Mouse (Mus musculus): Measurements from ENCODE around the gene 4933427D14Rik. TPM values are rescaled to one million over a fixed set of nuclear protein-coding genes. Genes with fewer than 3 reads are reported as not detected.

4933427D14Rik gene
- polyA plus RNA-seq, 1 experiment from 2014 or later = 17.8 TPM

- 19% methylated on average over 2 of the region's 2 CpGs for WGBS
- DNase-seq (ENCODE audit: low spot score) = peak; percentile 67
- H3K4me3 ChIP-seq (ENCODE audit: low read depth, low read length) = no peak overlapping the region
- no peak overlapping the region for H3K9ac ChIP-seq (ENCODE audit: low read depth, low read length)
- peaks cover 2% of the 10 kb centered on the region; the same call in 1 of the 2 replicates for H3K4me1 ChIP-seq (replicated peaks; ENCODE audit: control insufficient read depth, insufficient read depth, low read length)
- no peak overlapping the region for H3K4me2 ChIP-seq (replicated peaks; ENCODE audit: low read depth, low read length)
- no peak for ATAC-seq (ENCODE audit: low FRiP score)
- no peaks in the 10 kb centered on the region for H3K36me3 ChIP-seq (ENCODE audit: control insufficient read depth, insufficient read depth, low read length)
- H3K27me3 ChIP-seq (ENCODE audit: control insufficient read depth, insufficient read depth, low read length) = no peaks in the 10 kb centered on the region
- no peaks in the 10 kb centered on the region for H3K9me3 ChIP-seq (ENCODE audit: control insufficient read depth, low read length)
- no peak overlapping the region for H3K27ac ChIP-seq (ENCODE audit: low read depth, low read length)
These were observed 61.9 kb downstream of the 4933427D14Rik start for GRCm38 (mm10) chr11:72145182-72145876.

- WGBS = 45% methylated on average over 9 of the region's 10 CpGs
- H3K4me2 ChIP-seq (replicated peaks; ENCODE audit: low read depth, low read length) = no peak overlapping the region
- H3K4me3 ChIP-seq (ENCODE audit: low read depth, low read length) = no peak overlapping the region
- 0 out of 2 replicates have a peak overlapping the region, but pooled peaks have one; percentile 15 for H3K9ac ChIP-seq (ENCODE audit: low read depth, low read length)
- no peak overlapping the region for H3K27ac ChIP-seq (ENCODE audit: low read depth, low read length)
- no peaks in the 10 kb centered on the region for H3K9me3 ChIP-seq (ENCODE audit: control insufficient read depth, low read length)
- H3K36me3 ChIP-seq (ENCODE audit: control insufficient read depth, insufficient read depth, low read length) = no peaks in the 10 kb centered on the region
- peaks cover 2% of the 10 kb centered on the region; the same call in 1 of the 2 replicates for H3K4me1 ChIP-seq (replicated peaks; ENCODE audit: control insufficient read depth, insufficient read depth, low read length)
- ATAC-seq (ENCODE audit: low FRiP score) (no peak), DNase-seq (ENCODE audit: low spot score) (no peak)
- H3K27me3 ChIP-seq (ENCODE audit: control insufficient read depth, insufficient read depth, low read length) = no peaks in the 10 kb centered on the region; the same call in 1 of the 2 replicates
These were observed 64.4 kb downstream of the 4933427D14Rik start for GRCm38 (mm10) chr11:72142889-72143288.

- Histone ChIP-seq H3K27me3 (ENCODE audit: control insufficient read depth, insufficient read depth, low read length) (peaks cover 14% of the 10 kb centered on the region), H3K9ac (ENCODE audit: low read depth, low read length) (no peak overlapping the region), H3K4me1 (replicated peaks; ENCODE audit: control insufficient read depth, insufficient read depth, low read length) (peaks cover 4% of the 10 kb centered on the region), H3K36me3 (ENCODE audit: control insufficient read depth, insufficient read depth, low read length) (no peaks in the 10 kb centered on the region), H3K27ac (ENCODE audit: low read depth, low read length) (no peak overlapping the region), H3K4me3 (ENCODE audit: low read depth, low read length) (no peak overlapping the region), H3K4me2 (replicated peaks; ENCODE audit: low read depth, low read length) (no peak overlapping the region), H3K9me3 (ENCODE audit: control insufficient read depth, low read length) (no peaks in the 10 kb centered on the region)
- WGBS = 67% methylated on average over 6 of the region's 6 CpGs
- DNase-seq (ENCODE audit: low spot score) (no peak), ATAC-seq (ENCODE audit: low FRiP score) (no peak)
These were observed 67.1 kb downstream of the 4933427D14Rik start for GRCm38 (mm10) chr11:72140198-72140597.

DNA sequence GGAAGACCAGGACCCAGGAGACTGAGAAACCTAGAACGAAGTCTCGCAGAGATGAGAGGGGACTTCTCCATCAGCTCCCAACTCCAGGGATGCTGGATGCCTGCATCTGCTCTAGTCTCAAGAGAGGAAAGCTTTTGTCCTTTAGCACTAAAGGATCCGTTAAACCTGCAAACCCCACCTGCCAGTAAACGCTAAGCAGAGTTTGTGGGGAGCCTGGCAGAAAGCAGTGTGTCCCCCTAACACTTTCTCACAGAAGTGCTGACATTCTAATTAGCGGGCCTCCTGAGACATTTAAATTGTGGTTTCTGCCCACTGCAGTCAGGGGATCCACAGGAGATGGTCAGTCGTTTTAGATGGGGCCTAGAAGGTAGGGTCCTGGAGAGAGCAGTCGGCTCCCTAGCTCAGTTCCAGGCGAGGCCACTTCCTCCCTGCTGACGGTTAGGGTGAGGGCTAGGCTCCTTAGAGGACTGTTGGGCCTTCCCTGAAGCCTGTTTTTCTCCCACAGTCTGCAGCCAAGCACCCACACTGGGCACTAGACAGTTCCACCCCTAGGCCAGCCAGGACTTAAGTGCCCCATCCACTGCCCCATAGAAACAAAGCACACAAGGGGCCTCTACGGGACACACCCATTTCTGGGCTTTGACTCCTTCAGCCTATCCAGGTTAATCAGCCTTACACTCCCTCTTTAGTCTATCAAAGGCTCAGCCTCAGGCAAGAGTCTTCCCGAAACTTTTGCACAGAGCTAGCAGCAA, 70.9 kb downstream of the 4933427D14Rik start:
- DNase-seq (ENCODE audit: low spot score) (peak; percentile 43), ATAC-seq (ENCODE audit: low FRiP score) (no peak)
- H3K4me1 ChIP-seq (replicated peaks; ENCODE audit: control insufficient read depth, insufficient read depth, low read length) = peaks cover 5% of the 10 kb centered on the region; the same call in 1 of the 2 replicates
- H3K27ac ChIP-seq (ENCODE audit: low read depth, low read length) = no peak overlapping the region
- H3K36me3 ChIP-seq (ENCODE audit: control insufficient read depth, insufficient read depth, low read length) = no peaks in the 10 kb centered on the region
- peak overlapping the region; percentile 100 for H3K4me2 ChIP-seq (replicated peaks; ENCODE audit: low read depth, low read length)
- H3K9me3 ChIP-seq (ENCODE audit: control insufficient read depth, low read length) = no peaks in the 10 kb centered on the region
- peak overlapping the region; percentile 60 for H3K4me3 ChIP-seq (ENCODE audit: low read depth, low read length)
- peak overlapping the region; percentile 21 for H3K9ac ChIP-seq (ENCODE audit: low read depth, low read length)
- 24% methylated on average over 11 of the region's 11 CpGs for WGBS
- H3K27me3 ChIP-seq (ENCODE audit: control insufficient read depth, insufficient read depth, low read length) = peaks cover 35% of the 10 kb centered on the region

- H3K9me3 ChIP-seq (ENCODE audit: control insufficient read depth, low read length) = no peaks in the 10 kb centered on the region
- ATAC-seq (ENCODE audit: low FRiP score) (peak; percentile 43; the same call in 1 of the 2 replicates), DNase-seq (ENCODE audit: low spot score) (peak; percentile 47)
- H3K4me3 ChIP-seq (ENCODE audit: low read depth, low read length) = peak within 1 kb of the TSS; percentile 60
- peak within 1 kb of the TSS; percentile 21 for H3K9ac ChIP-seq (ENCODE audit: low read depth, low read length)
- H3K4me1 ChIP-seq (replicated peaks; ENCODE audit: control insufficient read depth, insufficient read depth, low read length) = peaks cover 5% of the 10 kb centered on the region; the same call in 1 of the 2 replicates
- H3K36me3 ChIP-seq (ENCODE audit: control insufficient read depth, insufficient read depth, low read length) = no peaks in the 10 kb centered on the region
- under 1% methylated on average over 77 of the region's 107 CpGs for WGBS
- H3K27me3 ChIP-seq (ENCODE audit: control insufficient read depth, insufficient read depth, low read length) = peaks cover 35% of the 10 kb centered on the region
- peak within 1 kb of the TSS; percentile 100 for H3K4me2 ChIP-seq (replicated peaks; ENCODE audit: low read depth, low read length)
- no peak within 1 kb of the TSS for H3K27ac ChIP-seq (ENCODE audit: low read depth, low read length)
These were observed 71.7 kb downstream of the 4933427D14Rik start, which contains the start of gene Pitpnm3 for GRCm38 (mm10) chr11:72135383-72136158. TSS of gene Pitpnm3 (minus strand) at chr11:72135778.

- DNase-seq (ENCODE audit: low spot score) (peak; percentile 34), ATAC-seq (ENCODE audit: low FRiP score) (peak; percentile 22; the same call in 1 of the 2 replicates)
- Histone ChIP-seq H3K36me3 (ENCODE audit: control insufficient read depth, insufficient read depth, low read length) (no peaks in the 10 kb centered on the region), H3K9ac (ENCODE audit: low read depth, low read length) (peak overlapping the region; percentile 21), H3K9me3 (ENCODE audit: control insufficient read depth, low read length) (no peaks in the 10 kb centered on the region), H3K27ac (ENCODE audit: low read depth, low read length) (no peak overlapping the region), H3K4me2 (replicated peaks; ENCODE audit: low read depth, low read length) (peak overlapping the region; percentile 100), H3K4me3 (ENCODE audit: low read depth, low read length) (peak overlapping the region; percentile 60), H3K27me3 (ENCODE audit: control insufficient read depth, insufficient read depth, low read length) (peaks cover 35% of the 10 kb centered on the region), H3K4me1 (replicated peaks; ENCODE audit: control insufficient read depth, insufficient read depth, low read length) (peaks cover 5% of the 10 kb centered on the region; the same call in 1 of the 2 replicates)
- WGBS = 17% methylated on average over 24 of the region's 24 CpGs
These were observed 72.5 kb downstream of the 4933427D14Rik start for GRCm38 (mm10) chr11:72134536-72135382.

DNA sequence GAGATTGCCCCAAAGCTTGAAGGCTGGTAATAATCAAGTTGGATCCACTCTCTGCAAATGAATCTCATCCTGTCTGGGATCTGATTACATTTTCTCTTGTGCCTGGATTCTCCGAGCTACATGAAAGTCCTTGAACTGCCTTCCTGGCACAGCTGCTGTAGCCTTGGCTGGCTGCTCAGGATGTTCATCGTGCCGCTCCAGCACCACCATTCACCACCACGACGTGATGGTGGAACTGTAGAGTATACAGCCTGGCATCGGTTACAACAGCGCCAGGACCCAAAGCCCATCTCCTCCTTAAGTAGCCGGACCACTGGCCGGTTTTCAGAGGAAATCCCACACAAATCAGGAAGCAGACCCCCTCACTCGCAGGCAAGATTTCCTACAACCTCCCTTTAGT, 74.2 kb downstream of the 4933427D14Rik start:
- Histone ChIP-seq H3K4me2 (replicated peaks; ENCODE audit: low read depth, low read length) (no peak overlapping the region), H3K36me3 (ENCODE audit: control insufficient read depth, insufficient read depth, low read length) (no peaks in the 10 kb centered on the region), H3K9ac (ENCODE audit: low read depth, low read length) (no peak overlapping the region), H3K27me3 (ENCODE audit: control insufficient read depth, insufficient read depth, low read length) (peaks cover 35% of the 10 kb centered on the region), H3K27ac (ENCODE audit: low read depth, low read length) (no peak overlapping the region), H3K9me3 (ENCODE audit: control insufficient read depth, low read length) (no peaks in the 10 kb centered on the region), H3K4me1 (replicated peaks; ENCODE audit: control insufficient read depth, insufficient read depth, low read length) (peaks cover 5% of the 10 kb centered on the region; the same call in 1 of the 2 replicates), H3K4me3 (ENCODE audit: low read depth, low read length) (no peak overlapping the region)
- no peak for DNase-seq (ENCODE audit: low spot score)
- 83% methylated on average over 10 of the region's 10 CpGs for WGBS
- ATAC-seq (ENCODE audit: low FRiP score) = no peak
